Mouse (Mus musculus): ENCODE measurements around the gene Fam124a. TPM values are rescaled to one million over a fixed set of nuclear protein-coding genes. Genes with fewer than 3 reads are reported as not detected.

Fam124a gene
- 4.7 and 4.8 TPM in 2 replicates for polyA plus RNA-seq (2015; fragmentation: Nextera tagmentation; extraction: Ambion mirVana)

DNA sequence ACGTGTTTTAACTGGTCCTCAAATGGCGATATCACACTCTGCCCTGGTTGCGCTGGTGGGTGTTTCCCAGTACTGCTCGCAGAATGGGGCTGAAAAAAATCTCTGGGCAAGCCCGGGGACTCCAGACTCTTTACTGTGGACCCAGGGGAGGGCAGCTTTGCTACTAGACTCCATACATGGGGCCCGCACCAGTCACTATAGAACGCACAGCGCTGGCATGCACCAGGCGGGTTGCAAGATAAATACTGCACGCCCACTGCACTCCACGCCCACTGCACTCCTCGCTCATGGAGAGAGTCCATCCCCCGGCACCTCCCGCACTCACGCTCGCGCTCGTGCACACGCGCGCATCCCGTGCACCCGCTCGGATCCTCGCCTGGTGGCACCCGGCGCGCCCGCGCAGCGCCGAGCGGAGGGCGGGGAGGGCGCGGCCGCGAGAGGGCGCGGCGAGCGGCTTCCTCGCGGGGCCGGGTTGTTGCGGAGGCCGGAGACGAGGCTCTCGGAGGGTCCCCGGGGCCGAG lies at the start of gene Fam124a:
Fam124a (plus strand) TSS at position 429 of the 521 bp plus-strand sequence.
- TF ChIP-seq CTCF (IDR thresholded peaks at IDR 0.05; ENCODE audit: low read depth), result peak; percentile 38; the same call in 1 of the 2 replicates
- H3K27ac ChIP-seq, result no peak within 1 kb of the TSS; the same call in 1 of the 2 replicates
- H3K4me3 ChIP-seq (replicated peaks; ENCODE audit: low read depth, low read length), result peak within 1 kb of the TSS; percentile 59
- H3K27me3 ChIP-seq (ENCODE audit: insufficient read depth, low read length), result no peaks in the 10 kb centered on the region
- peak within 1 kb of the TSS; percentile 94 for H3K4me2 ChIP-seq (ENCODE audit: low read length)
- peak within 1 kb of the TSS; percentile 65 for H3K9ac ChIP-seq (ENCODE audit: low read depth, low read length)
- peaks cover 6% of the 10 kb centered on the region; the same call in 1 of the 2 replicates for H3K4me1 ChIP-seq (replicated peaks; ENCODE audit: insufficient read depth, low read length)
- H3K36me3 ChIP-seq (ENCODE audit: insufficient read depth, low read length), result no peaks in the 10 kb centered on the region
- ATAC-seq (replicated peaks; ENCODE audit: low FRiP score, low read depth) (peak; percentile 80), DNase-seq (ENCODE audit: low spot score) (peak; percentile 84)
- no peaks in the 10 kb centered on the region for H3K9me3 ChIP-seq (replicated peaks; ENCODE audit: low read length)
- under 1% methylated on average over 51 of the region's 51 CpGs for WGBS

GRCm38 (mm10) chr14:62506261-62506660 lies 49.3 kb upstream of the Fam124a start:
- WGBS, result 90% methylated on average over 3 of the region's 3 CpGs
- TF ChIP-seq CTCF (IDR thresholded peaks at IDR 0.05; ENCODE audit: low read depth), result no peak
- Histone ChIP-seq H3K4me2 (ENCODE audit: low read length) (no peak overlapping the region), H3K4me1 (replicated peaks; ENCODE audit: insufficient read depth, low read length) (no peaks in the 10 kb centered on the region), H3K9ac (ENCODE audit: low read depth, low read length) (no peak overlapping the region), H3K4me3 (replicated peaks; ENCODE audit: low read depth, low read length) (no peak overlapping the region), H3K36me3 (ENCODE audit: insufficient read depth, low read length) (no peaks in the 10 kb centered on the region), H3K9me3 (replicated peaks; ENCODE audit: low read length) (no peaks in the 10 kb centered on the region), H3K27me3 (ENCODE audit: insufficient read depth, low read length) (no peaks in the 10 kb centered on the region), H3K27ac (no peak overlapping the region)
- DNase-seq (ENCODE audit: low spot score) (no peak), ATAC-seq (replicated peaks; ENCODE audit: low FRiP score, low read depth) (no peak)

GRCm38 (mm10) chr14:62509350-62509749 lies 46.2 kb upstream of the Fam124a start:
- no peak overlapping the region for H3K4me2 ChIP-seq (ENCODE audit: low read length)
- DNase-seq (ENCODE audit: low spot score) (no peak), ATAC-seq (replicated peaks; ENCODE audit: low FRiP score, low read depth) (no peak)
- no peaks in the 10 kb centered on the region for H3K36me3 ChIP-seq (ENCODE audit: insufficient read depth, low read length)
- no peak overlapping the region for H3K9ac ChIP-seq (ENCODE audit: low read depth, low read length)
- WGBS, result 58% methylated on average over 3 of the region's 3 CpGs
- H3K27me3 ChIP-seq (ENCODE audit: insufficient read depth, low read length), result no peaks in the 10 kb centered on the region
- no peak overlapping the region for H3K27ac ChIP-seq
- no peaks in the 10 kb centered on the region for H3K9me3 ChIP-seq (replicated peaks; ENCODE audit: low read length)
- TF ChIP-seq CTCF (IDR thresholded peaks at IDR 0.05; ENCODE audit: low read depth), result no peak
- no peaks in the 10 kb centered on the region for H3K4me1 ChIP-seq (replicated peaks; ENCODE audit: insufficient read depth, low read length)
- no peak overlapping the region for H3K4me3 ChIP-seq (replicated peaks; ENCODE audit: low read depth, low read length)

DNA sequence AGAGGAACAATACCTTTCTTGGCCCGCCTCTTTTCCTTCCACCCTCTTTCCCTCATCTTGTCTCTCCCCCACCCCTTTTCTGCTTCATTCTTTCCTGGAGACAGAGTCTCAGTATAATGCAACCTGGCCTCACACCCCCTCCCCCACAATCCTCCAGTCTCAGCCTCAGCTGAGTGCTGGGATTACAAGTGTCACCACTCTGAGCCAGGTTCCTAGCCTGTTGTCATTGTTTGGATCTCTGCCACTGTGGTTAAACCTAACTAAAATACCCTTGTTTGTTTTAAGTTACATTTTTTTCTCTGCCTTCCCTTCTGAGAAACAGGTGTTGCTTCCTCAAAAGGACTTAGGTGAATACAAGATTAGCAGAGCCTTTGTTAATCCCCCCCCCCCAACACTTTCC lies 42.7 kb upstream of the Fam124a start:
- ATAC-seq (replicated peaks; ENCODE audit: low FRiP score, low read depth) (no peak), DNase-seq (ENCODE audit: low spot score) (no peak)
- H3K4me2 ChIP-seq (ENCODE audit: low read length), result no peak overlapping the region
- no peak overlapping the region for H3K27ac ChIP-seq
- 84% methylated on average over 1 of the region's 1 CpGs for WGBS
- H3K36me3 ChIP-seq (ENCODE audit: insufficient read depth, low read length), result no peaks in the 10 kb centered on the region
- H3K9ac ChIP-seq (ENCODE audit: low read depth, low read length), result no peak overlapping the region
- H3K9me3 ChIP-seq (replicated peaks; ENCODE audit: low read length), result no peaks in the 10 kb centered on the region
- no peaks in the 10 kb centered on the region for H3K4me1 ChIP-seq (replicated peaks; ENCODE audit: insufficient read depth, low read length)
- no peak for TF ChIP-seq CTCF (IDR thresholded peaks at IDR 0.05; ENCODE audit: low read depth)
- no peak overlapping the region for H3K4me3 ChIP-seq (replicated peaks; ENCODE audit: low read depth, low read length)
- no peaks in the 10 kb centered on the region for H3K27me3 ChIP-seq (ENCODE audit: insufficient read depth, low read length)

DNA sequence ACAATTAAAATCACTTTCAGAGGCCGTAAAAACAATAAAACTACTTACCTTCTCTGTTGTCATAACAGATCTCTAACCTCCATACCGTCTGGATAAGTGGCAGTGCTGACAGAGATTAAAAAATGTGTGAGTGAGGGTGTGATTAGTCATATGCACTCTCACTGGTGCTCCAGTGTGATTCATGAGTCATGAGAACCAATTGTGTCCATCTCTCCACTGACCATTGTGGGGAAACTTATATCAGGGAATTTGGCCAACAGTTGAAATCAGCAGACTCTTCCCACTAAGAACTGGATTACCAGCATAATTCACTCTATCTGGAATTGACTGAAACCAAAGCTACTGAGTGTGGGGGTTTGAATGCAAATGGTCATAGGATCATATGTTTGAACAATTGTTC lies 24.6 kb upstream of the Fam124a start:
- no peak overlapping the region for H3K4me3 ChIP-seq (replicated peaks; ENCODE audit: low read depth, low read length)
- WGBS, result 48% methylated on average over 2 of the region's 2 CpGs
- H3K27me3 ChIP-seq (ENCODE audit: insufficient read depth, low read length), result no peaks in the 10 kb centered on the region
- no peak for DNase-seq (ENCODE audit: low spot score)
- H3K4me1 ChIP-seq (replicated peaks; ENCODE audit: insufficient read depth, low read length), result no peaks in the 10 kb centered on the region
- no peak overlapping the region for H3K27ac ChIP-seq
- no peak for ATAC-seq (replicated peaks; ENCODE audit: low FRiP score, low read depth)
- H3K4me2 ChIP-seq (ENCODE audit: low read length), result no peak overlapping the region
- H3K36me3 ChIP-seq (ENCODE audit: insufficient read depth, low read length), result no peaks in the 10 kb centered on the region
- no peaks in the 10 kb centered on the region for H3K9me3 ChIP-seq (replicated peaks; ENCODE audit: low read length)
- TF ChIP-seq CTCF (IDR thresholded peaks at IDR 0.05; ENCODE audit: low read depth), result no peak
- H3K9ac ChIP-seq (ENCODE audit: low read depth, low read length), result no peak overlapping the region

- no peak for TF ChIP-seq CTCF (IDR thresholded peaks at IDR 0.05; ENCODE audit: low read depth)
- no peak for ATAC-seq (replicated peaks; ENCODE audit: low FRiP score, low read depth)
- Histone ChIP-seq H3K9ac (ENCODE audit: low read depth, low read length) (no peak overlapping the region), H3K9me3 (replicated peaks; ENCODE audit: low read length) (no peaks in the 10 kb centered on the region), H3K27me3 (ENCODE audit: insufficient read depth, low read length) (no peaks in the 10 kb centered on the region), H3K27ac (no peak overlapping the region), H3K4me3 (replicated peaks; ENCODE audit: low read depth, low read length) (no peak overlapping the region), H3K4me1 (replicated peaks; ENCODE audit: insufficient read depth, low read length) (no peaks in the 10 kb centered on the region), H3K4me2 (ENCODE audit: low read length) (no peak overlapping the region), H3K36me3 (ENCODE audit: insufficient read depth, low read length) (no peaks in the 10 kb centered on the region)
- DNase-seq (ENCODE audit: low spot score), result no peak
- 57% methylated on average over 5 of the region's 5 CpGs for WGBS
Observed at GRCm38 (mm10) chr14:62536127-62536526, 19.4 kb upstream of the Fam124a start.

DNA sequence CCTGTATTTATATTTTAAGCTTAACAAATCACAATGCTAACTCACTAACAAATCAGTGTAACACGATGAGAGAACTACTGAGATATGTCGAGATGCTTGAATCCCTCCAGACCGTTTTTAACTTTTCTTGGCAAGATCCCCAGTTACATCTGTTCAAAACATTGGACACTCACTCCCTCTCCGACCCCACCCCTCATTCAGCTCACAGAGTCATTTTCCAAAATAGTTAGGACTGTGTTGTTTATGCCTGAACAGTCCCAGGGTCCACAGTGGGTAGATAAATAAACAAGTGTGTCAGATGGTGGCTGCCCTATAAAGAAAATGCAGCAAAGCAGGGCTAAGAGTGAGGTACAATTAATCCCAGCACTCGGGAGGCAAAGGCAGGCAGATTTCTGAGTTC lies 18.5 kb upstream of the Fam124a start:
- no peaks in the 10 kb centered on the region for H3K27me3 ChIP-seq (ENCODE audit: insufficient read depth, low read length)
- no peaks in the 10 kb centered on the region for H3K36me3 ChIP-seq (ENCODE audit: insufficient read depth, low read length)
- DNase-seq (ENCODE audit: low spot score) (peak; percentile 7), ATAC-seq (replicated peaks; ENCODE audit: low FRiP score, low read depth) (no peak)
- no peak overlapping the region for H3K27ac ChIP-seq
- H3K4me1 ChIP-seq (replicated peaks; ENCODE audit: insufficient read depth, low read length), result no peaks in the 10 kb centered on the region
- no peak overlapping the region for H3K4me2 ChIP-seq (ENCODE audit: low read length)
- no peak overlapping the region for H3K4me3 ChIP-seq (replicated peaks; ENCODE audit: low read depth, low read length)
- no peaks in the 10 kb centered on the region for H3K9me3 ChIP-seq (replicated peaks; ENCODE audit: low read length)
- no peak for TF ChIP-seq CTCF (IDR thresholded peaks at IDR 0.05; ENCODE audit: low read depth)
- H3K9ac ChIP-seq (ENCODE audit: low read depth, low read length), result no peak overlapping the region
- WGBS, result 42% methylated on average over 5 of the region's 5 CpGs

Measured in kidney, postnatal 0 days (tissue).